Mouse (Mus musculus): ENCODE results near the gene Hoxb8.

DNA sequence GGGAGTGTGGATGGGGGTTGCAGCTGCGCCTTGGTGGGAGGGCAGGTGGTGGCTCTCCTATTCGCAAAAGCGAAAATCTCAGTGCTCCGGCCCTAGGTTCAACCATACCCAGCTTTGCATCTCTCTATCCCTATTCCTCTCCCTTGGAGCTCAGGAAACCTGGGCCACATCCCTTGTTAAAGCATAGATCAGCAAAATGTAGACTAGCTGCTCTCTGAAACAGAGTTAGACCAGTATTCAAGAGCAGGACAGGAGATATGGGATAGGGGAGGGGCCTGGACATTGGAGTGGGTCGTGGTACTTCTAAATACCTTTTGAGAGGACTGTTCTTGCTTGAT is 33.6 kb downstream of the Hoxb8 start:
- TF ChIP-seq CTCF (IDR thresholded peaks at IDR 0.05; ENCODE audit: low read depth, low read length) (no peak), POLR2A (IDR thresholded peaks at IDR 0.05; ENCODE audit: extremely low read depth, insufficient read depth, low read length) (no peak)

Measured in liver, adult 2 months (tissue).